Mouse (Mus musculus): ENCODE results near the gene Syn3. TPM values are rescaled to one million over a fixed set of nuclear protein-coding genes. Genes with fewer than 3 reads are reported as not detected.

The Syn3 gene
- polyA plus RNA-seq, 1 experiment = 0.84 TPM

- Histone ChIP-seq H3K27ac (ENCODE audit: control insufficient read depth, insufficient read depth, low read length) (no peak overlapping the region), H3K36me3 (ENCODE audit: control insufficient read depth, insufficient read depth, low read length) (no peaks in the 10 kb centered on the region), H3K4me1 (replicated peaks; ENCODE audit: control insufficient read depth, insufficient read depth, low read length) (no peaks in the 10 kb centered on the region), H3K4me3 (ENCODE audit: control insufficient read depth, insufficient read depth, low read length) (no peak overlapping the region), H3K27me3 (ENCODE audit: control insufficient read depth, insufficient read depth, low read length) (no peaks in the 10 kb centered on the region)
- DNase-seq = no peak
- 93% methylated on average over 3 of the region's 3 CpGs for WGBS
- no peak for TF ChIP-seq POLR2A (IDR thresholded peaks at IDR 0.05; ENCODE audit: control insufficient read depth, extremely low read depth, insufficient read depth, low read length, poor library complexity)
- TF ChIP-seq CTCF (IDR thresholded peaks at IDR 0.05; ENCODE audit: borderline replicate concordance, control insufficient read depth, extremely low read depth, insufficient read depth, low read length, poor library complexity) = no peak
These were observed 225.9 kb downstream of the Syn3 start for GRCm38 (mm10) chr10:86272826-86273225.

GRCm38 (mm10) chr10:86270254-86270653 is 228.4 kb downstream of the Syn3 start:
- no peak for DNase-seq
- no peak overlapping the region for H3K4me3 ChIP-seq (ENCODE audit: control insufficient read depth, insufficient read depth, low read length)
- H3K27ac ChIP-seq (ENCODE audit: control insufficient read depth, insufficient read depth, low read length) = no peak overlapping the region
- 79% methylated on average over 3 of the region's 3 CpGs for WGBS
- H3K4me1 ChIP-seq (replicated peaks; ENCODE audit: control insufficient read depth, insufficient read depth, low read length) = no peaks in the 10 kb centered on the region
- TF ChIP-seq POLR2A (IDR thresholded peaks at IDR 0.05; ENCODE audit: control insufficient read depth, extremely low read depth, insufficient read depth, low read length, poor library complexity) = no peak
- TF ChIP-seq CTCF (IDR thresholded peaks at IDR 0.05; ENCODE audit: borderline replicate concordance, control insufficient read depth, extremely low read depth, insufficient read depth, low read length, poor library complexity) = no peak
- H3K36me3 ChIP-seq (ENCODE audit: control insufficient read depth, insufficient read depth, low read length) = no peaks in the 10 kb centered on the region
- no peaks in the 10 kb centered on the region for H3K27me3 ChIP-seq (ENCODE audit: control insufficient read depth, insufficient read depth, low read length)

- H3K4me3 ChIP-seq (ENCODE audit: control insufficient read depth, insufficient read depth, low read length) = no peak overlapping the region
- H3K27me3 ChIP-seq (ENCODE audit: control insufficient read depth, insufficient read depth, low read length) = no peaks in the 10 kb centered on the region
- DNase-seq = no peak
- TF ChIP-seq POLR2A (IDR thresholded peaks at IDR 0.05; ENCODE audit: control insufficient read depth, extremely low read depth, insufficient read depth, low read length, poor library complexity) = no peak
- no peak overlapping the region for H3K27ac ChIP-seq (ENCODE audit: control insufficient read depth, insufficient read depth, low read length)
- no peaks in the 10 kb centered on the region for H3K4me1 ChIP-seq (replicated peaks; ENCODE audit: control insufficient read depth, insufficient read depth, low read length)
- 96% methylated on average over 9 of the region's 9 CpGs for WGBS
- no peaks in the 10 kb centered on the region for H3K36me3 ChIP-seq (ENCODE audit: control insufficient read depth, insufficient read depth, low read length)
These were observed 234.1 kb downstream of the Syn3 start for GRCm38 (mm10) chr10:86264618-86265017.

- no peak for DNase-seq
- Histone ChIP-seq H3K4me1 (replicated peaks; ENCODE audit: control insufficient read depth, insufficient read depth, low read length) (no peaks in the 10 kb centered on the region), H3K27ac (ENCODE audit: control insufficient read depth, insufficient read depth, low read length) (no peak overlapping the region), H3K4me3 (ENCODE audit: control insufficient read depth, insufficient read depth, low read length) (no peak overlapping the region), H3K27me3 (ENCODE audit: control insufficient read depth, insufficient read depth, low read length) (no peaks in the 10 kb centered on the region), H3K36me3 (ENCODE audit: control insufficient read depth, insufficient read depth, low read length) (no peaks in the 10 kb centered on the region)
- WGBS = 90% methylated on average over 2 of the region's 2 CpGs
- TF ChIP-seq CTCF (IDR thresholded peaks at IDR 0.05; ENCODE audit: borderline replicate concordance, control insufficient read depth, extremely low read depth, insufficient read depth, low read length, poor library complexity) (no peak), POLR2A (IDR thresholded peaks at IDR 0.05; ENCODE audit: control insufficient read depth, extremely low read depth, insufficient read depth, low read length, poor library complexity) (no peak)
These were observed 237.0 kb downstream of the Syn3 start for GRCm38 (mm10) chr10:86261725-86262124.

GRCm38 (mm10) chr10:86258992-86259391 is 239.7 kb downstream of the Syn3 start:
- no peak overlapping the region for H3K27ac ChIP-seq (ENCODE audit: control insufficient read depth, insufficient read depth, low read length)
- H3K4me1 ChIP-seq (replicated peaks; ENCODE audit: control insufficient read depth, insufficient read depth, low read length) = no peaks in the 10 kb centered on the region
- no peaks in the 10 kb centered on the region for H3K27me3 ChIP-seq (ENCODE audit: control insufficient read depth, insufficient read depth, low read length)
- 91% methylated on average over 3 of the region's 3 CpGs for WGBS
- TF ChIP-seq POLR2A (IDR thresholded peaks at IDR 0.05; ENCODE audit: control insufficient read depth, extremely low read depth, insufficient read depth, low read length, poor library complexity) (no peak), CTCF (IDR thresholded peaks at IDR 0.05; ENCODE audit: borderline replicate concordance, control insufficient read depth, extremely low read depth, insufficient read depth, low read length, poor library complexity) (no peak)
- no peaks in the 10 kb centered on the region for H3K36me3 ChIP-seq (ENCODE audit: control insufficient read depth, insufficient read depth, low read length)
- DNase-seq = no peak
- no peak overlapping the region for H3K4me3 ChIP-seq (ENCODE audit: control insufficient read depth, insufficient read depth, low read length)

GRCm38 (mm10) chr10:86258046-86258445 is 240.7 kb downstream of the Syn3 start:
- Histone ChIP-seq H3K27ac (ENCODE audit: control insufficient read depth, insufficient read depth, low read length) (no peak overlapping the region), H3K4me1 (replicated peaks; ENCODE audit: control insufficient read depth, insufficient read depth, low read length) (no peaks in the 10 kb centered on the region), H3K4me3 (ENCODE audit: control insufficient read depth, insufficient read depth, low read length) (no peak overlapping the region), H3K36me3 (ENCODE audit: control insufficient read depth, insufficient read depth, low read length) (no peaks in the 10 kb centered on the region), H3K27me3 (ENCODE audit: control insufficient read depth, insufficient read depth, low read length) (no peaks in the 10 kb centered on the region)
- WGBS = 96% methylated on average over 4 of the region's 4 CpGs
- no peak for DNase-seq
- no peak for TF ChIP-seq CTCF (IDR thresholded peaks at IDR 0.05; ENCODE audit: borderline replicate concordance, control insufficient read depth, extremely low read depth, insufficient read depth, low read length, poor library complexity)
- no peak for TF ChIP-seq POLR2A (IDR thresholded peaks at IDR 0.05; ENCODE audit: control insufficient read depth, extremely low read depth, insufficient read depth, low read length, poor library complexity)

GRCm38 (mm10) chr10:86257045-86257444 is 241.7 kb downstream of the Syn3 start:
- no peak overlapping the region for H3K4me3 ChIP-seq (ENCODE audit: control insufficient read depth, insufficient read depth, low read length)
- DNase-seq = no peak
- H3K4me1 ChIP-seq (replicated peaks; ENCODE audit: control insufficient read depth, insufficient read depth, low read length) = no peaks in the 10 kb centered on the region
- no peak for TF ChIP-seq CTCF (IDR thresholded peaks at IDR 0.05; ENCODE audit: borderline replicate concordance, control insufficient read depth, extremely low read depth, insufficient read depth, low read length, poor library complexity)
- no peak for TF ChIP-seq POLR2A (IDR thresholded peaks at IDR 0.05; ENCODE audit: control insufficient read depth, extremely low read depth, insufficient read depth, low read length, poor library complexity)
- no peak overlapping the region for H3K27ac ChIP-seq (ENCODE audit: control insufficient read depth, insufficient read depth, low read length)
- H3K27me3 ChIP-seq (ENCODE audit: control insufficient read depth, insufficient read depth, low read length) = no peaks in the 10 kb centered on the region
- WGBS = 94% methylated on average over 3 of the region's 3 CpGs
- H3K36me3 ChIP-seq (ENCODE audit: control insufficient read depth, insufficient read depth, low read length) = no peaks in the 10 kb centered on the region

Data from thymus, adult 2 months (tissue).